8 mouse cellular contexts compared by ENCODE assay signal in genomic region chr4:154301466-154301881, GRCm38 (mm10). TPM values are rescaled to one million over a fixed set of nuclear protein-coding genes. Genes with fewer than 3 reads are reported as not detected.
DNase-seq lines count a peak whose midpoint lies in the region; ATAC-seq and TF ChIP-seq lines count a peak whose summit lies in the region.

Gene Arhgef16 (minus strand): TSS chr4:154301676.

- H3K4me2 ChIP-seq in intestine, postnatal 0 days (replicated peaks; ENCODE audit: low read depth): peak within 1 kb of the TSS; percentile 76
- H3K4me2 ChIP-seq in limb, embryonic 12.5 days: no peak within 1 kb of the TSS
- H3K4me2 ChIP-seq in midbrain, embryonic 14.5 days (ENCODE audit: low read length): no peak within 1 kb of the TSS

- no peak for DNase-seq in spleen, adult 2 months (ENCODE audit: low read depth in 1 of 2, low spot score in 2 of 2)
- no peak for DNase-seq in spleen, postnatal 36 days (ENCODE audit: low spot score in 2 of 2)
- peak; percentile 24 to 52 for DNase-seq in frontal cortex, postnatal 14 days (ENCODE audit: low spot score in 2 of 2)
- DNase-seq in midbrain, embryonic 14.5 days: peak; percentile 81
- peak; percentile 30 for DNase-seq in testis, postnatal 14 days (ENCODE audit: low spot score)

- H3K9ac ChIP-seq in intestine, postnatal 0 days (ENCODE audit: low read depth, low read length): peak within 1 kb of the TSS; percentile 7; the same call in 1 of the 2 replicates
- H3K9ac ChIP-seq in limb, embryonic 12.5 days (replicated peaks): 0 out of 2 replicates have a peak within 1 kb of the TSS, but pooled peaks have one; percentile 12
- H3K9ac ChIP-seq in midbrain, embryonic 14.5 days (replicated peaks; ENCODE audit: low read length): no peak within 1 kb of the TSS

- no peak for TF ChIP-seq POLR2A in spleen, adult 2 months (IDR thresholded peaks at IDR 0.05; ENCODE audit: low read depth, low read length)

- H3K9me3 ChIP-seq in intestine, postnatal 0 days (ENCODE audit: control insufficient read depth): no peaks in the 10 kb centered on the region
- H3K9me3 ChIP-seq in limb, embryonic 12.5 days: no peaks in the 10 kb centered on the region
- H3K9me3 ChIP-seq in midbrain, embryonic 14.5 days (ENCODE audit: control insufficient read depth, low read length): no peaks in the 10 kb centered on the region

- H3K4me3 ChIP-seq in spleen, adult 2 months (ENCODE audit: extremely low read depth, insufficient read depth, insufficient read length): no peak within 1 kb of the TSS
- H3K4me3 ChIP-seq in intestine, postnatal 0 days (ENCODE audit: low read depth, low read length): 0 out of 2 replicates have a peak within 1 kb of the TSS, but pooled peaks have one; percentile 56
- no peak within 1 kb of the TSS for H3K4me3 ChIP-seq in limb, embryonic 12.5 days (replicated peaks)
- H3K4me3 ChIP-seq in midbrain, embryonic 14.5 days (replicated peaks; ENCODE audit: low read depth, low read length): no peak within 1 kb of the TSS

- ATAC-seq in cerebellum, adult (ENCODE audit: insufficient number of reproducible peaks, low FRiP score, low TSS enrichment): peak; percentile 52; the same call in 1 of the 2 replicates
- peak; percentile 16; the same call in 1 of the 2 replicates for ATAC-seq in intestine, postnatal 0 days
- no peak for ATAC-seq in limb, embryonic 12.5 days (ENCODE audit: insufficient number of reproducible peaks, insufficient read depth, low FRiP score, low TSS enrichment, low read depth)
- no peak for ATAC-seq in midbrain, embryonic 14.5 days (ENCODE audit: low FRiP score, low TSS enrichment)

- WGBS in spleen, adult 2 months: 18% methylated on average over 7 of the region's 7 CpGs
- WGBS in intestine, postnatal 0 days: 16% methylated on average over 7 of the region's 7 CpGs
- 21% methylated on average over 7 of the region's 7 CpGs for WGBS in limb, embryonic 12.5 days
- WGBS in midbrain, embryonic 14.5 days: 28% methylated on average over 7 of the region's 7 CpGs

- H3K27me3 ChIP-seq in spleen, adult 2 months (ENCODE audit: control insufficient read depth, insufficient read depth, low read length): no peaks in the 10 kb centered on the region
- H3K27me3 ChIP-seq in intestine, postnatal 0 days (replicated peaks; ENCODE audit: control insufficient read depth, insufficient read depth, low read length): 0 out of 2 replicates have a peak, but pooled peaks cover 3% of the 10 kb centered on the region
- H3K27me3 ChIP-seq in limb, embryonic 12.5 days: peaks cover 47% of the 10 kb centered on the region
- H3K27me3 ChIP-seq in midbrain, embryonic 14.5 days (ENCODE audit: control insufficient read depth, insufficient read depth, low read length): peaks cover 31% of the 10 kb centered on the region

- TF ChIP-seq CTCF in spleen, adult 2 months (IDR thresholded peaks at IDR 0.05; ENCODE audit: extremely low read depth, insufficient read depth, insufficient read length, insufficient replicate concordance): peak; percentile 62; the same call in 1 of the 2 replicates
- TF ChIP-seq CTCF in intestine, postnatal 0 days (IDR thresholded peaks at IDR 0.05; ENCODE audit: low read depth): peak; percentile 95

- no peak within 1 kb of the TSS for H3K27ac ChIP-seq in spleen, adult 2 months (ENCODE audit: insufficient read depth, low read length)
- peak within 1 kb of the TSS; percentile 93; the same call in 1 of the 2 replicates for H3K27ac ChIP-seq in intestine, postnatal 0 days (ENCODE audit: low read depth, low read length)
- H3K27ac ChIP-seq in limb, embryonic 12.5 days: no peak within 1 kb of the TSS
- H3K27ac ChIP-seq in midbrain, embryonic 14.5 days (replicated peaks; ENCODE audit: low read depth, low read length): no peak within 1 kb of the TSS

- H3K4me1 ChIP-seq in spleen, adult 2 months (ENCODE audit: control insufficient read depth, insufficient read depth, insufficient read length): peaks cover 3% of the 10 kb centered on the region; the same call in 1 of the 2 replicates
- H3K4me1 ChIP-seq in intestine, postnatal 0 days (replicated peaks; ENCODE audit: control insufficient read depth, insufficient read depth, low read length): no peaks in the 10 kb centered on the region
- peaks cover 24% of the 10 kb centered on the region for H3K4me1 ChIP-seq in limb, embryonic 12.5 days (replicated peaks)
- H3K4me1 ChIP-seq in midbrain, embryonic 14.5 days (ENCODE audit: control insufficient read depth, insufficient read depth, low read length): no peaks in the 10 kb centered on the region

- H3K36me3 ChIP-seq in spleen, adult 2 months (ENCODE audit: control insufficient read depth, insufficient read depth, low read length): no peaks in the 10 kb centered on the region
- no peaks in the 10 kb centered on the region for H3K36me3 ChIP-seq in intestine, postnatal 0 days (ENCODE audit: control insufficient read depth, insufficient read depth)
- no peaks in the 10 kb centered on the region for H3K36me3 ChIP-seq in limb, embryonic 12.5 days
- H3K36me3 ChIP-seq in midbrain, embryonic 14.5 days (ENCODE audit: control insufficient read depth, insufficient read depth, low read length): no peaks in the 10 kb centered on the region

RNA-seq across cellular contexts. Expression of gene Arhgef16, which starts in this region (rescaled TPM):
- 0.72 and 1.1 TPM in 2 replicates for polyA plus RNA-seq in spleen, adult 2 months (2012; rRNA removed)
- 65.9 and 69.4 TPM in 2 replicates for polyA plus RNA-seq in intestine, postnatal 0 days (2015; fragmentation: Nextera tagmentation; extraction: Ambion mirVana)
- 4.2 and 5.2 TPM in 2 replicates for polyA plus RNA-seq in limb, embryonic 12.5 days (2016; fragmentation: Nextera tagmentation; extraction: Ambion mirVana)
- polyA plus RNA-seq in midbrain, embryonic 14.5 days (2014; fragmentation: Nextera tagmentation; extraction: Ambion mirVana): 0.74 and 0.93 TPM in 2 replicates

Comparison
In these comparisons a context has a peak if more than half of its experiments do, and no peak if none do; other contexts are left out.
1. RNA of gene Arhgef16 (polyA plus RNA-seq): 65.9 to 69.4 TPM in intestine, postnatal 0 days; 4.2 to 5.2 TPM in limb, embryonic 12.5 days, 0.72 to 1.1 TPM in spleen, adult 2 months and 0.74 to 0.93 TPM in midbrain, embryonic 14.5 days; every median in the first group is over 10 times any median in the second.
2. Peak in DNase-seq in midbrain, embryonic 14.5 days; RNA of the gene not detected or under 1 TPM.
3. DNase-seq: peak in frontal cortex, postnatal 14 days (2 of 2) and testis, postnatal 14 days (single experiment); none in spleen, adult 2 months (0 of 2) and spleen, postnatal 36 days (0 of 2).
4. ATAC-seq: peak in cerebellum, adult (single experiment) and intestine, postnatal 0 days (single experiment); none in limb, embryonic 12.5 days (single experiment) and midbrain, embryonic 14.5 days (single experiment).